Mouse (Mus musculus) embryonic facial prominence, embryonic 14.5 days (tissue): ENCODE measurements around the gene Ear1. TPM values are rescaled to one million over a fixed set of nuclear protein-coding genes. Genes with fewer than 3 reads are reported as not detected.
A peak's percentile ranks its signal among the peaks of the same experiment; 100 is the strongest.
"Not testable (repeated sequence)": the region's sequence is repeated elsewhere in the genome, so short reads cannot be mapped to it uniquely, and the experiment has no call there.

Source experiments
- ATAC-seq: fragments of 200-750 bp; cut with Nextera tagmentation; 2 replicates; pipeline ENCODE4 v1.8.0; 2017; ENCODE audit warnings: low read depth, moderate number of reproducible peaks, moderate TSS enrichment
- DNase-seq: peaks from one replicate; pipeline ENCODE4 v3.0.0-alpha.2; 2015; ENCODE audit warnings: low spot score
- H3K27ac ChIP-seq: fragments of 300-500 bp; sonication (generic); replicated peaks from 2 replicates; pipeline ENCODE4 v1.5.1; 2014; ENCODE audit warnings: low read depth, mild to moderate bottlenecking, low read length, moderate library complexity
- H3K27me3 ChIP-seq: fragments of 300-500 bp; sonication (generic); replicated peaks from 2 replicates; pipeline ENCODE4 v1.6.1; 2014; ENCODE audit warnings: low read length; ENCODE audit not compliant: control insufficient read depth, insufficient read depth
- H3K36me3 ChIP-seq: fragments of 300-500 bp; sonication (generic); 2 replicates; pipeline ENCODE4 v1.6.1; 2014; ENCODE audit warnings: low read length, mixed read lengths; ENCODE audit not compliant: control insufficient read depth, insufficient read depth
- H3K4me1 ChIP-seq: fragments of 300-500 bp; sonication (generic); 2 replicates; pipeline ENCODE4 v1.6.1; 2014; ENCODE audit warnings: antibody characterized with exemption, low read length; ENCODE audit not compliant: control insufficient read depth, insufficient read depth
- H3K4me2 ChIP-seq: fragments of 300-500 bp; sonication (generic); 2 replicates; pipeline ENCODE4 v1.6.1; 2014; ENCODE audit warnings: low read depth, mild to moderate bottlenecking, low read length, moderate library complexity, mixed read lengths
- H3K4me3 ChIP-seq: fragments of 300-500 bp; sonication (generic); 2 replicates; pipeline ENCODE4 v1.5.1; 2014; ENCODE audit warnings: low read depth, mild to moderate bottlenecking, low read length
- H3K9ac ChIP-seq: fragments of 300-500 bp; sonication (generic); 2 replicates; pipeline ENCODE4 v1.6.1; 2014; ENCODE audit warnings: low read depth, mild to moderate bottlenecking, low read length, moderate library complexity, mixed read lengths
- H3K9me3 ChIP-seq: fragments of 300-500 bp; sonication (generic); 2 replicates; pipeline ENCODE4 v1.6.1; 2016; ENCODE audit warnings: low read length; ENCODE audit not compliant: control insufficient read depth
- WGBS: fragments of 180-500 bp; shearing (Covaris S2); extraction: QIAGEN DNeasy Blood & Tissue Kit; methylation state at CpG from one replicate; pipeline ENCODE4 v1.1.7; 2014; 5-methylcytosine and 5-hydroxymethylcytosine counted together
- polyA plus RNA-seq: library from polyadenylated mRNA; unstranded; fragments of >200 nt; fragmentation: Nextera tagmentation; extraction: Ambion mirVana; gene quantifications from 2 replicates; pipeline ENCODE4 v1.2.1, GENCODE M21; 2014

Ear1 gene
- polyA plus RNA-seq: not detected in 2 replicates

DNA sequence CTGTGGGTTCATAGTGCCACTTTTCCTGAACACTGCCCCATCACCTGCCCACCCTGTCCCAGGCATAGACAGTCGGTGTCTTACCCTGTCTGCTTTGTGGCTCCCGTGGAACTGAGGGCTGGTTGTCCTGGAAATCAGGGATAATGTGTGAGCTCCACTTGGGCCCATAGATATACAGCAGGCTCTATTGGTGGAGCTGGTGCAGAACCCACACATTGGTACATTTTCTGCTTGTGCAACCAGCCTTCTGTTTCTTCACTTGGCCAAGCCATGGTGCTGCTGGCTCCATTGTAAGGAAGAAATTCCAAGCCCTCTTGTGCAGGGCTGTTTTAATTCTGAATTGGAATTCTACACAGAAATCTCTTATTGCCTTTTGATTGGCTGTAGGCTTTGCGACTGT lies at the start of gene Ear1:
Gene Ear1 (minus strand): TSS at position 101 of the 400 bp plus-strand sequence.
- 94% methylated on average over 2 of the region's 3 CpGs for WGBS
- not testable (repeated sequence) for ATAC-seq

GRCm38 (mm10) chr14:43924688-43925403 lies 49.5 kb upstream of the Ear1 start, which contains the start of gene Gm8113:
TSS of gene Gm8113 (plus strand) at chr14:43925390.
- not testable (repeated sequence) for H3K36me3 ChIP-seq, H3K4me1 ChIP-seq, H3K27me3 ChIP-seq, H3K9me3 ChIP-seq
- DNase-seq (peak; percentile 90), ATAC-seq (peak; percentile 97)
- Histone ChIP-seq H3K4me2 (peak within 1 kb of the TSS; percentile 51), H3K9ac (peak within 1 kb of the TSS; percentile 67), H3K27ac (peak within 1 kb of the TSS; percentile 82), H3K4me3 (peak within 1 kb of the TSS; percentile 47)
- WGBS: 9% methylated on average over 10 of the region's 10 CpGs

More for the DNA sequence above, at the start of gene Ear1:
- H3K9ac ChIP-seq, H3K4me3 ChIP-seq, H3K36me3 ChIP-seq, H3K9me3 ChIP-seq, DNase-seq, H3K27me3 ChIP-seq, H3K27ac ChIP-seq, H3K4me2 ChIP-seq, H3K4me1 ChIP-seq: not testable (repeated sequence)

- not testable (repeated sequence) for H3K4me1 ChIP-seq, H3K4me2 ChIP-seq, ATAC-seq, H3K27ac ChIP-seq, H3K4me3 ChIP-seq, DNase-seq, H3K9ac ChIP-seq, H3K9me3 ChIP-seq, H3K27me3 ChIP-seq, H3K36me3 ChIP-seq
- 87% methylated on average over 3 of the region's 3 CpGs for WGBS
These were observed 48.1 kb upstream of the Ear1 start, which contains the start of gene Ear10 for GRCm38 (mm10) chr14:43923459-43923858. TSS of gene Ear10 (minus strand) at chr14:43923559.

- H3K9ac ChIP-seq, H3K27me3 ChIP-seq, H3K27ac ChIP-seq, H3K4me1 ChIP-seq, H3K4me3 ChIP-seq, ATAC-seq, H3K36me3 ChIP-seq, H3K9me3 ChIP-seq, H3K4me2 ChIP-seq, DNase-seq: not testable (repeated sequence)
These were observed 42.9 kb upstream of the Ear1 start for GRCm38 (mm10) chr14:43918214-43918613.

DNA sequence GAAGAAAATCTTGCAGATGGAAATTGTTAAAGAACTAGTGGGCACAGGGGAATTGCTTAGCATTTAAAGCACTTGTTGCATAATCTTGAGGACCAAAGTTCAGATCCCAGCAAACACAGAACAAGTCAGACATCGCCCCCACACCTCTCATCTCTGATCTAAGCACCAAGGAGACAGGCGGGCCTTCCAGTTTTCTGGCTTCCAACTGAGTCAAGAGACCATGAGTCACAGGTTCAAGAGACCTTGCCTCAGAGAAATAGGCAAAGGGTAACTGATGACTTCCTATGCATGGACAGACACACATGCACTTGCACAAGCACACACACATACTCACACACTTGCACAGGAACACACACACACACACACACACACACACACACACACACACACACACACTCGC lies 23.3 kb upstream of the Ear1 start:
- 65% methylated on average over 2 of the region's 3 CpGs for WGBS
- not testable (repeated sequence) for H3K4me3 ChIP-seq, H3K36me3 ChIP-seq, H3K27ac ChIP-seq, H3K4me1 ChIP-seq, H3K4me2 ChIP-seq, H3K9ac ChIP-seq, H3K27me3 ChIP-seq, H3K9me3 ChIP-seq, ATAC-seq, DNase-seq

DNA sequence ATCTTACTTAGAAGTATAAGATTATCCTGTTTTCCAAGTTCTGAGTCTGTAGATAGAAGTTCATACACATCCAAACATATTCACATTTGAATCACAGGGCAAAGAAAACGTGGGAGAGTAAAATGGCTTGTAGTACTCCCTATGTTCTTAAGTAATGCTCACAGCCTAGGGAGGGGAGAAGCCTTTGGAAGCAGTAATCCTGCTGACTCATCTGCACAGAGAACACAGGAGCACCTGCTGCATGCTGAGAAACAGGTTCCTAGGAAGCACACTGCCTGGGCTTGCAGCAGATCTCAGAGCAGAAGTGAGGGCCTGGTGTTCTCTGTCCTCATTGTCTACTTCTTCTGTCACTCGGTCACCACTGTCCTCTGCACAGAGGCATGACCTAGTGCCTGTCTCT lies 20.0 kb upstream of the Ear1 start:
- ATAC-seq, H3K4me1 ChIP-seq, H3K27me3 ChIP-seq, H3K4me3 ChIP-seq, H3K36me3 ChIP-seq, H3K4me2 ChIP-seq, H3K9ac ChIP-seq, DNase-seq, H3K27ac ChIP-seq, H3K9me3 ChIP-seq: not testable (repeated sequence)
- whole genome bisulfite sequencing: 35% methylated on average over 1 of the region's 2 CpGs

- H3K36me3 ChIP-seq, H3K9me3 ChIP-seq, H3K9ac ChIP-seq, H3K27ac ChIP-seq, H3K4me3 ChIP-seq, H3K4me1 ChIP-seq, H3K4me2 ChIP-seq, DNase-seq, H3K27me3 ChIP-seq, ATAC-seq: not testable (repeated sequence)
- 100% methylated on average over 1 of the region's 1 CpGs for WGBS
These were observed 16.0 kb upstream of the Ear1 start for GRCm38 (mm10) chr14:43891288-43891687.

DNA sequence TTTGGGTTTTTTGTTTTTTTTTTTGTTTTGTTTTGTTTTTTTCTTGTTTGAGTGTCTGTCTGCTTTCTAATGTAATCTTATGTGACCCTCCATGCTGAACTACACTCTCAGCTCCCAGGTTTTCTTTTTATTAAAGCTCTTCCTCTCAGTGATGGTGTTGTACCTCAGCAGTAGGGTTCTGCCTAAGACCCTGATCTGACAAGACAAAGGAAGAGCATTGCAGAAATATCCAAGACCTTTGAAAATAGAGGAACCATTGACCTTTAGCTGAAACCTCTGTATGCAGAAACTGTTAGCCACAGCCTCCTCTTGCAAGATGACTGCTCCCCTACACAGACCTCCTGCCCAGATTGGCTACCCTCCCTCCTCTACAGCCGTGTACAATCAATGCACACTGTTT lies 10.9 kb upstream of the Ear1 start:
- not testable (repeated sequence) for H3K4me2 ChIP-seq, H3K9ac ChIP-seq, H3K9me3 ChIP-seq, ATAC-seq, H3K4me3 ChIP-seq, H3K27ac ChIP-seq, H3K4me1 ChIP-seq, DNase-seq, H3K27me3 ChIP-seq, H3K36me3 ChIP-seq
- 56% methylated on average over 1 of the region's 1 CpGs for WGBS

- not testable (repeated sequence) for H3K4me1 ChIP-seq, H3K9me3 ChIP-seq, H3K4me2 ChIP-seq, DNase-seq, H3K36me3 ChIP-seq, ATAC-seq, H3K27ac ChIP-seq, H3K9ac ChIP-seq, H3K27me3 ChIP-seq, H3K4me3 ChIP-seq
- WGBS: 85% methylated on average over 5 of the region's 5 CpGs
These were observed 4.7 kb upstream of the Ear1 start for GRCm38 (mm10) chr14:43879966-43880545.
